Mouse (Mus musculus) lung, adult 2 months (tissue): ENCODE measurements at regions not wholly inside any gene's neighbourhood (a gene's known extent, or its start where the extent isn't known, plus 50 kb on each side); places are given as distances from the start of the nearest gene placed in this dataset.
A peak's percentile ranks its signal among the peaks of the same experiment; 100 is the strongest.

Experiments used
- DNase-seq: peaks from one replicate; pipeline ENCODE4 v3.0.0; 2022
- H3K4me1 ChIP-seq: fragments of 200-500 bp; 2 replicates; pipeline ENCODE4 v1.6.1; 2011; ENCODE audit warnings: low read length; ENCODE audit not compliant: control insufficient read depth, insufficient read depth
- H3K4me3 ChIP-seq: fragments of 200-500 bp; replicated peaks from 2 replicates; pipeline ENCODE3; 2011; ENCODE audit warnings: low read depth, mild to moderate bottlenecking, control low read depth, low read length; ENCODE audit errors: extremely low read depth
- CTCF ChIP-seq: fragments of 200-500 bp; IDR thresholded peaks from 2 replicates; pipeline ENCODE4 v1.5.1; 2011; ENCODE audit warnings: mild to moderate bottlenecking, low read length, control low read depth; ENCODE audit not compliant: insufficient read depth
- POLR2A ChIP-seq: fragments of 200-500 bp; IDR thresholded peaks from 2 replicates; pipeline ENCODE4 v1.6.1; 2011; ENCODE audit warnings: low read depth, mild to moderate bottlenecking, control low read depth, low read length, borderline replicate concordance; ENCODE audit errors: extremely low read depth
- WGBS: fragments of 180-500 bp; shearing (Covaris S2); methylation state at CpG from one replicate; pipeline ENCODE4 v1.1.7; 2018; 5-methylcytosine and 5-hydroxymethylcytosine counted together

DNA sequence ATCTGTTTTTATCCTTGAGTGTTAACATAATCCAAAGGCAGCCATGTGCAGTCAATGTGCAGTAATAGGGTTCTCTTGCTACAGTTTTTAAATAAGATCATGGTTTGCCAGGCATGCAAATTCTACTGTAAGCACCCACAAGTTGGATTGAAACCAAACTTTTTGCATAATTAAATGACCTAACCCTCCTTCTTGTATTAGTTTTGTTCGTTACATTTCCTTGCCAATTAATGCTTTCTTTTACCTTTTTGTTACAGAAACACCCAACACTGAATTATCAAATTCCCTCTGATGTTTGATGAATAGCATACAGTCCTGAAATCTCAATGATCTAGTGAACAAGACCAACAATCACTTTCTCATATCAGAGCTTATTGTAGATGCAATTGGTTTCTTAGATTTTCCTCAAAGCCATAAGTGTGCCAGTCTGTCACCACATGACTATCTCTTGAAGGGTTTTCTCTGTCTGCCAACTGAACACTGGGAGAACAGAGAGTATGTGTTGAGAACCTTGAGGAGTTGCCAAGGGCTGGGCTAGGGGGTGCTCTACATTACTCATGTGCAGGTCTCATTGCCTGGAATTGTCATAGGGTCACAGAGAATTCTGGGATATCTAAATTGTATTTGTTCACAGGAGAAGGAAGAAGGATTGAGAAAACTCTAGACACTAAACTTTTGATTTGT lies 1060.4 kb downstream of the Gsdmc2 start:
- H3K4me3 ChIP-seq = no peak overlapping the region
- TF ChIP-seq POLR2A (no peak), CTCF (no peak)
- DNase-seq = no peak
- 82% methylated on average over 1 of the region's 1 CpGs for WGBS
- no peaks in the 10 kb centered on the region for H3K4me1 ChIP-seq

DNA sequence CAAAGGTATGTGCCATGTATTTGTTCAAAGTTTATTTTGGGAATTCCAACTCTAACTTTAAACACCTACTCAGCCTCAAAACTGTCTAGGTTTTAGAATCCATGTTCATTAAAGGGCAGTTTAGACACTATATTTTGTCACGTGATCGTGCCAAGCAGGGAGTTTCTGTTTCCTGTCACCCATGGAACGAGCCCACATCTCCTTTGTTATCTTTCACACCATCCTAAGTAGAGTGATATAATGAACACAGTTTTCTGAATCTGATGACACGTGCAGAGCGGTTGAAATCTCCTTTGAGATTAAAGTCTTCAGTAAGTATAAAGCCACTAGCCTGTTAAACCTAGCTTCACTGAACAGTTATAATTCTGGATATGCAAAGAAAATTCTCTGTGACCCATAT lies 1066.1 kb downstream of the Gsdmc2 start:
- no peak for DNase-seq
- Histone ChIP-seq H3K4me1 (no peaks in the 10 kb centered on the region), H3K4me3 (no peak overlapping the region)
- 80% methylated on average over 5 of the region's 5 CpGs for WGBS
- TF ChIP-seq CTCF = no peak
- TF ChIP-seq POLR2A = no peak

DNA sequence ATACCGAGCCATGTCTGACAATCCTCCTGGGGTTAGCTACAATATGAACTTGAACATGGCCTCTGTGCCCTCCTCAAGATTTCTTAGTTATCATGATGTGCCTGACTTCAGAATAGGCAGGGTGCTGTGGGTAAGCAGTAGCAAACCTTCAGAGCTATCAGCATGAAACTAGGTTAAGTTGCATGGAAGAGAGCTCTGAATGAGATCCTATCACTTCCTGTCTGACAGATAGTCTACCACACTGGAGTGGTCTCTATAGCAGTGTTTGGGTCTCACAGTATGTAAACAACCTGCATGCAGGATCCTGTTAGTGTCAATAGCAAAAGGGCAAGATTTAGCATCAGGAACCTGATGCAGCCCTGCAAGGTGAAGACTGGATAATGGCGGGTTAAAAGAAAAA lies 1092.3 kb downstream of the Gsdmc2 start:
- Histone ChIP-seq H3K4me3 (no peak overlapping the region), H3K4me1 (no peaks in the 10 kb centered on the region)
- no peak for DNase-seq
- TF ChIP-seq CTCF = no peak
- 88% methylated on average over 2 of the region's 2 CpGs for WGBS

DNA sequence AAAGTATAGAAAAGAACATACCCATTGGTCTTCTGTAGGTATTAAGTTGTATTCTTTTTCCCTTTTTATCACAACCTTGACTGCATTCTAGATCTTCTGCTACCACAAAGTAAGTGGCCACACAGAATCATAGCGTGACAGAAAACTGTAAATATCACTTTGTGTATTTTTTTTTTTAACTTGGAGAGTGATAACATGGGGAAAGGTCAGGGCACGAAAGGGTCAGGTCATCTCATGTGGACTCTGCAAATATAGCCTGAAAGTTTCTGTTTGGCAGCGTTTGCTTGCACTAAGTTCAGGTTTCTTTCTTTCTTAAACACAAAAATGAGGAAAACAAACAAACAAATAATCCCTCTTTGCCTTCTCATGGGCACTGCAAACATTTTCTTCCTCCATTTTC lies 1101.1 kb downstream of the Gsdmc2 start:
- no peak for DNase-seq
- WGBS = 50% methylated on average over 3 of the region's 3 CpGs
- TF ChIP-seq POLR2A (no peak), CTCF (no peak)
- no peaks in the 10 kb centered on the region for H3K4me1 ChIP-seq
- H3K4me3 ChIP-seq = no peak overlapping the region

DNA sequence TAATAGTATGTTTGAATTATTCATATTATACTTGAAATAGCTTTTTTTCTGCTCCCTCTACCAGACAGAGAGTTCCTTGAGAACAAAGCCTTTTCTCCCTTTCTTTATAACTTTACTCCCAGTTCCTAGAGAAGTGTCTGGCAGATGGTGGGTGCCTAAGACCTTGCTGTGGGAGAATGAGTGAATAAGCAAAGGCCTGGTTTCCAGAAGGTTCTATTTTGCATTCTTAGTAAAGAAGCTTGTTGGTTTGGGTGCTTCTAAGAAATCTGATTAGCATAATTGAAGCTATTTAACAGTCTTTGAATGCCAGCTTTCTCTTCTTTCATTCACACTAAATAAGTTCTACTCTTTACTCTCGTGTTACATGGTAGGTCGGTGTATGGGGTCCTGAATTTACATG lies 1104.2 kb downstream of the Gsdmc2 start:
- H3K4me3 ChIP-seq = no peak overlapping the region
- no peak for TF ChIP-seq POLR2A
- TF ChIP-seq CTCF = no peak
- no peak for DNase-seq
- H3K4me1 ChIP-seq = no peaks in the 10 kb centered on the region
- 80% methylated on average over 2 of the region's 2 CpGs for WGBS

DNA sequence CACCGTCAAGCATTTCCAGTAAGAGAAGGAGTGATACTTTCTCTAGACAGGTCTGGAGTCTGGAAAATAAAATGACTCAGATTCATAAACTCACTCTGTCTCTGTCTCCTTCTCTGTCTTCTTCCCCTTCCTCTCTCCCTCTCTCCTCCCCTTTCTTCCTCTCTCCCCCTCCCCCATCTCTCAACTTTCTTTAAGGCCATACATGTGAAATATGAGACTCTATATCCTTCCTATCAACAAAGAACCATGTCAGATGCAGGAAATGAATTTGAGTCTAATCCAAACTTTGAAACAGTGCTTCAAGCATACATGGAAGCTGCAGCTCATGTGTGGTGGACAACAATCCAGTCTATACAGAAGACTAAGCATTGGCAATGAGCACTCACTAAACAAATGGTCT lies 1109.6 kb downstream of the Gsdmc2 start:
- WGBS = 25% methylated on average over 1 of the region's 1 CpGs
- TF ChIP-seq POLR2A (no peak), CTCF (no peak)
- DNase-seq = no peak
- H3K4me3 ChIP-seq = no peak overlapping the region
- no peaks in the 10 kb centered on the region for H3K4me1 ChIP-seq

DNA sequence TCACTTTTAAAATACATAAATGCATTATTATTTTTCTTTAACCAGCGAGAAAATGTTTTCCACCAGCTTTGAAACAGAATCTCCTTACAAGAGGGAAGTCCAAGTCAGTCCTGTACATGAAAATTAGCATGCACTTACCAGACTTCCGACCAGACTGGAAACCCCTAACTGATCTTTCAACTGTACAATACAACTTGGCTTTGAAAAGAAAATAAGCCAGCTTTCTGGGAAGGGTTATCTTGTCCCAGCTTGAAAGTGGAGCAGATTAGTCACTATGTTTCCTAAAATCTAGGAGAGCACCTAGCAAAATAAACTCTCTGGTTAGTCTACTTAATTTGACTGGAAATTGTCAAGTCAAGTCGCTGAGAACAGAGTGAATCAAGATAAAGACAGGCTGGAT lies 1110.1 kb downstream of the Gsdmc2 start:
- H3K4me3 ChIP-seq = no peak overlapping the region
- DNase-seq = no peak
- 62% methylated on average over 3 of the region's 3 CpGs for WGBS
- H3K4me1 ChIP-seq = no peaks in the 10 kb centered on the region
- TF ChIP-seq POLR2A (no peak), CTCF (no peak)

DNA sequence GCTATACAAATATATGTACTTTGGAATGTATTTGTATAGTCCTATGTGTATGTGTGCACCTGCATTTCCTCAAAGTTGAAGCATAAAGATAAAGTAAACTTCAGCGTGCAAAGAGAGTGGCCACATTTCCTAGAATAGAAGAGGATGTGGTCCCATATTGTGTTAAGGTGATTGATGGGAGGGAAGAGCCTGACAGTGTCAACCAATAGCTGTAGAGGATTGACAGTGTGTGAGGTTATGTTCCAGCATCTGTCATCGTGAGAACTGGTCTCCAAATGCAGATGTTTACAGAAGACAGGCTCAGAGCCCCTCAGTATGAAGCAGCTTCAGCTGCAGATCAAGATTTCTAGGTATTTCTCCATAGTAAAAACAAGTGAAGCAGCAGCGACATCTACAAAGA lies 1114.5 kb downstream of the Gsdmc2 start:
- 36% methylated on average over 3 of the region's 3 CpGs for WGBS
- H3K4me3 ChIP-seq = no peak overlapping the region
- no peak for TF ChIP-seq POLR2A
- no peak for TF ChIP-seq CTCF
- no peaks in the 10 kb centered on the region for H3K4me1 ChIP-seq
- no peak for DNase-seq

DNA sequence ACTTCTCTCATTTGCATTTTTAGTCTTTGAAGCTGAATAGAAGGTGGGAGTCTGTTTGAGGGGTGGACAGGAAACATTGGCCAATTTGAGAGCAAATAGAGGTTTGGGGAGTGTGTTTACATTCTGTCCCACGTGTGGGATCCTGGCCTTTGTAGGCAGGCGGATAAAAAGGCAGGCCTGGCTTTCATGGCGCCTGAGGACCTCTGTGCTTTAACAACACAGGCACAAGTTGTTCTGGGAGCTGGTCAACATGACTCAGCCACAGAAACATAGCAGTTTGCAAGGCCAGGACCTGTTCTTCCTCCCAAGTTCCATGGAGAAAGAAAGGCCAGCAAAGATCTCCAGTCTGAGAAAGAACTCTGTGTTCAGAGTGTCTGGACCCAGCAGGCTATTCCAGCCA lies 1130.7 kb downstream of the Gsdmc2 start:
- WGBS = 43% methylated on average over 3 of the region's 3 CpGs
- Histone ChIP-seq H3K4me1 (no peaks in the 10 kb centered on the region), H3K4me3 (no peak overlapping the region)
- TF ChIP-seq CTCF (no peak), POLR2A (no peak)
- DNase-seq = no peak

DNA sequence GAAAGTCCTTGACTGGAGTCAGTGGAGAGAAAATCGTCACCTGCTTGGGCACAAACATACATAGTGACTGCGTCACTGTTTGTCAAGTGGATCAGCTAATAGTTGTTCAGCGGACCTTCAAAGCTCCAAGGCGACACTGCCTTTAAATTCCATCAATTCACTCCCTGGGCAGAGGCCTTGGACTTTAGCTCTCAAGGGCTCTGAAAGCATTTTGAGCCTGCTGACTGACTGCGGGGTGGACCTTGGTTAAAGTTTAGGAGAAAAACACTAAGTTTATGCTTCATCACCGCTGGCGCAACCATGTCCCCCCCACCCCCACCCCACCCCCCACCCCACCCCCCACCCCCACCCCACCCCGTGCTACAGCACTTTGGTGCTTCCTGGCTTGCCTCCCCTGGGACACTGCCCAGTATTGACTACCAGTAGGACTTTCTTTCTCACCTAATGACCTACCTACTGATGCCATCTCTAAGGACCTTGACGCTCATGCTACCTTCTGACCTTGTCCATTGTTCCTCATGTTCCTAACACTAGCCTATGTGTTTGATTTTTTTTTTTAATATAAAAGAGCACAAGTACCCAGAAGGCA lies 1132.3 kb downstream of the Gsdmc2 start:
- no peak overlapping the region for H3K4me3 ChIP-seq
- H3K4me1 ChIP-seq = no peaks in the 10 kb centered on the region
- peak; percentile 8 for DNase-seq
- 70% methylated on average over 8 of the region's 9 CpGs for WGBS
- no peak for TF ChIP-seq CTCF
- TF ChIP-seq POLR2A = no peak

DNA sequence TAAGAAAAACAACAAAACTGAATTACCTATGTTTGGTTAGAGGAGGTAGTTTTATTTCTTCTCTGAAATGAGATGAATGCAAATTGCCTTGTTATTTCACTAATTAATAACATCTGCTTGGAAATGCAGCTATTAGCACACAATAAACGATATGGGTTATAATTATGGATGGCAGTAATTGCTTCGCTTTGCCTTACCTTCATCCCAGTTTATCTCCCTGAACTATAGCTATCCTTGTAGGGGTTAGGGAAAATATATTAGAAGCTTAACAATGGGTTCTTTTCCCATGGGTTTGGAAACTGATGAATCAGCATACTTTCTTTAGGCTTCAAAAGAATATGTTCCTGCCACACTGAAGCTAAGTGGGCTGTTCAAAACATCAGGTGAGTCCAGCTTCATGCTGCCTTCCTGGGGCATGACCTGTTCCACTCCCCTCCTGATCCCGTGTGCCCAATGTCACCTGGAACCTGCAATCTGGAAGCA lies 1132.9 kb downstream of the Gsdmc2 start:
- TF ChIP-seq POLR2A = no peak
- TF ChIP-seq CTCF = no peak

DNA sequence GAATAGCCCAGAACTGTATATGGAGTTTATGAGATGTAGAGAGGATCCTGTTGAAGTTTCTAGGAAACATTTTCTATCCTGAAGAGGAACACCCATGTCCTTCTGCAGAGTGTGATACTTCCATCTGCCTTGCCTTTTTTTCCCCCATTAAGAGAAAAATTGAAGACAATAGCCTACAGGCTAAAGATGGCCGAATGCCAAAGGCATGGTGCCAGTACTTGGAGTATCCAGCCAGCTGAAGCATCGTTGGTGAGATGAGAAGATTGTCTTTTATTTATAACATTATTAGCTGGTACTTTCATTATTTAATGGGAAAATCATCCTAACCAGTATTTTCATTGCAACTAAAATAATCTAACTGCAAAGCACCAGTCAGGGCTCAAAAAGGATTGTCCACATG lies 1135.4 kb downstream of the Gsdmc2 start:
- no peak for TF ChIP-seq POLR2A
- no peak for TF ChIP-seq CTCF
- no peaks in the 10 kb centered on the region for H3K4me1 ChIP-seq
- DNase-seq = no peak
- WGBS = 40% methylated on average over 2 of the region's 2 CpGs
- no peak overlapping the region for H3K4me3 ChIP-seq

More for the DNA sequence above, 1132.9 kb downstream of the Gsdmc2 start:
- H3K4me3 ChIP-seq = no peak overlapping the region
- no peaks in the 10 kb centered on the region for H3K4me1 ChIP-seq
- DNase-seq = no peak
- 78% methylated on average over 3 of the region's 3 CpGs for WGBS
